Mouse (Mus musculus) liver, postnatal 0 days (tissue): ENCODE measurements around the gene Utrn.

Source experiments
- CTCF ChIP-seq: sonication (generic); IDR thresholded peaks from 2 replicates; pipeline ENCODE4 v1.5.1; 2016; ENCODE audit warnings: antibody characterized with exemption, low read depth
- EP300 ChIP-seq: IDR thresholded peaks from 2 replicates; pipeline ENCODE4 v1.6.1; 2016; ENCODE audit warnings: antibody characterized with exemption, low read depth, mild to moderate bottlenecking

- TF ChIP-seq CTCF (no peak), EP300 (no peak)
These were observed 72.7 kb downstream of the Utrn start for GRCm38 (mm10) chr10:12796510-12796840.
